Mouse (Mus musculus) liver, postnatal 0 days (tissue): ENCODE results near the gene Clip3. TPM values are rescaled to one million over a fixed set of nuclear protein-coding genes. Genes with fewer than 3 reads are reported as not detected.

ENCODE experiments used
- ATAC-seq: fragments of 200-750 bp; cut with Nextera tagmentation; 2 replicates; pipeline ENCODE4 v1.8.0; 2017; ENCODE audit warnings: mild to moderate bottlenecking, moderate library complexity
- DNase-seq: peaks from one replicate; pipeline ENCODE4 v3.0.0-alpha.2; 2016
- H3K27ac ChIP-seq: fragments of 300-500 bp; sonication (generic); 2 replicates; pipeline ENCODE4 v1.5.1; 2014; ENCODE audit warnings: antibody characterized with exemption, moderate library complexity, mild to moderate bottlenecking, low read depth
- H3K27me3 ChIP-seq: fragments of 300-500 bp; sonication (generic); 2 replicates; pipeline ENCODE4 v1.6.1; 2014; ENCODE audit warnings: low read length, control low read depth, mixed read lengths; ENCODE audit not compliant: insufficient read depth
- H3K36me3 ChIP-seq: fragments of 300-500 bp; sonication (generic); replicated peaks from 2 replicates; pipeline ENCODE4 v1.6.1; 2014; ENCODE audit warnings: mild to moderate bottlenecking, control low read depth, low read length, moderate library complexity, mixed read lengths; ENCODE audit not compliant: insufficient read depth
- H3K4me1 ChIP-seq: fragments of 300-500 bp; sonication (generic); 2 replicates; pipeline ENCODE4 v1.6.1; 2014; ENCODE audit warnings: antibody characterized with exemption, mild to moderate bottlenecking, control low read depth; ENCODE audit not compliant: insufficient read depth
- H3K4me2 ChIP-seq: fragments of 300-500 bp; sonication (generic); 2 replicates; pipeline ENCODE4 v1.6.1; 2014; ENCODE audit warnings: low read depth, mild to moderate bottlenecking, low read length, moderate library complexity, mixed read lengths
- H3K4me3 ChIP-seq: fragments of 300-500 bp; sonication (generic); 2 replicates; pipeline ENCODE4 v1.5.1; 2014; ENCODE audit warnings: low read depth, low read length
- H3K9ac ChIP-seq: fragments of 300-500 bp; sonication (generic); replicated peaks from 2 replicates; pipeline ENCODE4 v1.6.1; 2014; ENCODE audit warnings: mild to moderate bottlenecking, moderate library complexity
- H3K9me3 ChIP-seq: fragments of 300-500 bp; sonication (generic); 2 replicates; pipeline ENCODE4 v1.6.1; 2016; ENCODE audit warnings: mild to moderate bottlenecking, control low read depth, low read length, mixed read lengths
- CTCF ChIP-seq: sonication (generic); IDR thresholded peaks from 2 replicates; pipeline ENCODE4 v1.5.1; 2016; ENCODE audit warnings: antibody characterized with exemption, low read depth
- EP300 ChIP-seq: IDR thresholded peaks from 2 replicates; pipeline ENCODE4 v1.6.1; 2016; ENCODE audit warnings: antibody characterized with exemption, low read depth, mild to moderate bottlenecking
- WGBS: fragments of 180-500 bp; shearing (Covaris S2); extraction: QIAGEN DNeasy Blood & Tissue Kit; methylation state at CpG from one replicate; pipeline ENCODE4 v1.1.7; 2014; ENCODE audit not compliant: insufficient replicate concordance; 5-methylcytosine and 5-hydroxymethylcytosine counted together
- polyA plus RNA-seq: library from polyadenylated mRNA; unstranded; fragments of >200 nt; fragmentation: Nextera tagmentation; extraction: Ambion mirVana; gene quantifications from 2 replicates; pipeline ENCODE4 v1.2.1, GENCODE M21; 2015

Gene Clip3
- polyA plus RNA-seq, 1 experiment from 2014 or later: 0.34 TPM

- peaks cover 11% of the 10 kb centered on the region for H3K4me1 ChIP-seq
Observed at GRCm38 (mm10) chr7:30313666-30314320, 22.3 kb downstream of the Clip3 start.

GRCm38 (mm10) chr7:30314721-30315155, 23.2 kb downstream of the Clip3 start, which contains the start of gene Syne4:
Syne4 (plus strand) TSS chr7:30314807.
- Histone ChIP-seq H3K4me3 (peak within 1 kb of the TSS; percentile 41), H3K4me1 (peaks cover 3% of the 10 kb centered on the region; the same call in 1 of the 2 replicates), H3K9ac (peak within 1 kb of the TSS; percentile 53; the same call in 1 of the 2 replicates), H3K4me2 (peak within 1 kb of the TSS; percentile 62), H3K9me3 (no peaks in the 10 kb centered on the region), H3K27me3 (no peaks in the 10 kb centered on the region), H3K36me3 (no peaks in the 10 kb centered on the region), H3K27ac (peak within 1 kb of the TSS; percentile 84)
- no peak for TF ChIP-seq EP300
- TF ChIP-seq CTCF: no peak
- no peak for ATAC-seq
- WGBS: 10% methylated on average over 8 of the region's 9 CpGs
- DNase-seq: no peak

More at GRCm38 (mm10) chr7:30313666-30314320, 22.3 kb downstream of the Clip3 start:
- TF ChIP-seq CTCF: no peak
- Histone ChIP-seq H3K9ac (peak overlapping the region; percentile 53; the same call in 1 of the 2 replicates), H3K4me3 (peak overlapping the region; percentile 41), H3K27ac (peak overlapping the region; percentile 84), H3K9me3 (no peaks in the 10 kb centered on the region), H3K36me3 (no peaks in the 10 kb centered on the region), H3K27me3 (no peaks in the 10 kb centered on the region), H3K4me2 (peak overlapping the region; percentile 62)
- WGBS: 61% methylated on average over 27 of the region's 27 CpGs
- DNase-seq: peak; percentile 58
- ATAC-seq: peak; percentile 81

GRCm38 (mm10) chr7:30315559-30316529, 24.3 kb downstream of the Clip3 start:
- no peaks in the 10 kb centered on the region for H3K27me3 ChIP-seq
- no peaks in the 10 kb centered on the region for H3K36me3 ChIP-seq
- H3K4me1 ChIP-seq: peaks cover 6% of the 10 kb centered on the region
- H3K27ac ChIP-seq: no peak overlapping the region
- no peak for ATAC-seq
- H3K9ac ChIP-seq: no peak overlapping the region
- peak overlapping the region; percentile 62; the same call in 1 of the 2 replicates for H3K4me2 ChIP-seq
- no peaks in the 10 kb centered on the region for H3K9me3 ChIP-seq
- TF ChIP-seq CTCF (no peak), EP300 (no peak)
- WGBS: 54% methylated on average over 13 of the region's 13 CpGs
- no peak overlapping the region for H3K4me3 ChIP-seq
- DNase-seq: no peak

- Histone ChIP-seq H3K9ac (no peak overlapping the region), H3K27ac (no peak overlapping the region), H3K4me1 (peaks cover 22% of the 10 kb centered on the region), H3K4me3 (no peak overlapping the region), H3K4me2 (no peak overlapping the region), H3K9me3 (no peaks in the 10 kb centered on the region), H3K36me3 (no peaks in the 10 kb centered on the region), H3K27me3 (no peaks in the 10 kb centered on the region)
- ATAC-seq: no peak
- no peak for DNase-seq
- TF ChIP-seq EP300 (no peak), CTCF (no peak)
- WGBS: 88% methylated on average over 3 of the region's 3 CpGs
Observed at GRCm38 (mm10) chr7:30318142-30318541, 26.6 kb downstream of the Clip3 start.

GRCm38 (mm10) chr7:30320946-30321345, 29.4 kb downstream of the Clip3 start:
- peak overlapping the region; percentile 89 for H3K4me2 ChIP-seq
- H3K9me3 ChIP-seq: peaks cover 2% of the 10 kb centered on the region; the same call in 1 of the 2 replicates
- no peaks in the 10 kb centered on the region for H3K27me3 ChIP-seq
- ATAC-seq (no peak), DNase-seq (no peak)
- H3K4me3 ChIP-seq: peak overlapping the region; percentile 68
- H3K27ac ChIP-seq: peak overlapping the region; percentile 93
- H3K36me3 ChIP-seq: no peaks in the 10 kb centered on the region
- TF ChIP-seq CTCF (no peak), EP300 (no peak)
- peaks cover 21% of the 10 kb centered on the region for H3K4me1 ChIP-seq
- H3K9ac ChIP-seq: peak overlapping the region; percentile 74
- WGBS: 66% methylated on average over 2 of the region's 2 CpGs
